ENCODE assay signal across 25 mouse cellular contexts in the genomic region with DNA sequence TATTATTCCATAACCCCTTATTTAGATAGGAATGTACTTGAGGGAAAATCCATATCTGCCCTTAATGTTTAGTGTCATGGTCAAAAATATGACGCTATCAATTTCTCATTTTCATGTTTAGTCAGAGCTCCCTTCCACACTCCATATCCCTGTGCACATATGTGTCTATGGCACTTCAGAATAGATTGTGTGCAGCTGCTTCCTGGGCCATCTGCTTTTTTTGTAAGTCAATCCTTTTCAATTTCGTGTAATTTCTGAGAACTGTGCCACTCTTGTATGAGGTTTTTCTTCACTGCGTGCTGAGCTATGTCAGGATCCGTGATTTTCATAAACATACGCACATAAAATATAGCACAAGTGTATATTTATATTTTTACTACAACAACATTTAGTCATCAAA.
"Had no signal": no experiment of that assay in that cellular context is flagged by ENCODE, and none has a peak within 500 bp of the region (broad histone marks: within the 10 kb centered on the region; RNA-seq: fewer than 3 reads in every experiment).

No protein-coding gene starts in this region.

- H3K36me3 ChIP-seq: limb, embryonic 10.5 days; limb, embryonic 13.5 days; liver, embryonic 12.5 days; liver, embryonic 15.5 days; lung, embryonic 15.5 days; midbrain, embryonic 15.5 days; neural tube, embryonic 12.5 days; neural tube, embryonic 15.5 days had no signal

- H3K9me3 ChIP-seq: limb, embryonic 10.5 days; limb, embryonic 13.5 days; liver, embryonic 12.5 days; liver, embryonic 15.5 days; lung, embryonic 15.5 days; megakaryocyte, embryonic 14.5 days; midbrain, embryonic 15.5 days; neural tube, embryonic 12.5 days; neural tube, embryonic 15.5 days had no signal

- H3K27ac ChIP-seq: limb, embryonic 10.5 days; limb, embryonic 13.5 days; liver, embryonic 12.5 days; liver, embryonic 15.5 days; lung, embryonic 15.5 days; midbrain, embryonic 15.5 days; neural tube, embryonic 12.5 days; neural tube, embryonic 15.5 days; stomach, postnatal 0 days had no signal

- H3K27me3 ChIP-seq: limb, embryonic 13.5 days; liver, embryonic 12.5 days; liver, embryonic 15.5 days; lung, embryonic 15.5 days; megakaryocyte, embryonic 14.5 days; midbrain, embryonic 15.5 days; neural tube, embryonic 12.5 days; neural tube, embryonic 15.5 days had no signal

- H3K9ac ChIP-seq: limb, embryonic 13.5 days; liver, embryonic 12.5 days; liver, embryonic 15.5 days; lung, embryonic 15.5 days; midbrain, embryonic 15.5 days; neural tube, embryonic 12.5 days; neural tube, embryonic 15.5 days had no signal

- H3K4me3 ChIP-seq: limb, embryonic 10.5 days; limb, embryonic 13.5 days; liver, embryonic 12.5 days; liver, embryonic 15.5 days; lung, embryonic 15.5 days; megakaryocyte, embryonic 14.5 days; midbrain, embryonic 15.5 days; neural tube, embryonic 12.5 days; neural tube, embryonic 15.5 days had no signal

- DNase-seq: kidney, adult 9 months; kidney, postnatal 14 days; kidney, postnatal 4 days; layer of hippocampus, postnatal 36 days; liver; lung, adult 18-20 months; lung, postnatal 10 days; lung, postnatal 36 days; right cerebral cortex, adult 18-20 months; right cerebral cortex, postnatal 14 days; right cerebral cortex, postnatal 4 days; thymus, adult 2 months; thymus, postnatal 14 days; thymus, postnatal 4 days had no signal

- ATAC-seq: liver, embryonic 12.5 days; midbrain, embryonic 15.5 days had no signal

- H3K4me1 ChIP-seq: limb, embryonic 10.5 days; limb, embryonic 13.5 days; liver, embryonic 12.5 days; liver, embryonic 15.5 days; lung, embryonic 15.5 days; megakaryocyte, embryonic 14.5 days; midbrain, embryonic 15.5 days; neural tube, embryonic 12.5 days; neural tube, embryonic 15.5 days had no signal

- H3K4me2 ChIP-seq: limb, embryonic 13.5 days; liver, embryonic 12.5 days; liver, embryonic 15.5 days; lung, embryonic 15.5 days; midbrain, embryonic 11.5 days; midbrain, embryonic 15.5 days; neural tube, embryonic 12.5 days; neural tube, embryonic 15.5 days had no signal
